Mouse (Mus musculus): ENCODE data around the gene Gm973. TPM values are rescaled to one million over a fixed set of nuclear protein-coding genes. Genes with fewer than 3 reads are reported as not detected.

Gene Gm973
- polyA plus RNA-seq, 1 experiment = not detected

DNA sequence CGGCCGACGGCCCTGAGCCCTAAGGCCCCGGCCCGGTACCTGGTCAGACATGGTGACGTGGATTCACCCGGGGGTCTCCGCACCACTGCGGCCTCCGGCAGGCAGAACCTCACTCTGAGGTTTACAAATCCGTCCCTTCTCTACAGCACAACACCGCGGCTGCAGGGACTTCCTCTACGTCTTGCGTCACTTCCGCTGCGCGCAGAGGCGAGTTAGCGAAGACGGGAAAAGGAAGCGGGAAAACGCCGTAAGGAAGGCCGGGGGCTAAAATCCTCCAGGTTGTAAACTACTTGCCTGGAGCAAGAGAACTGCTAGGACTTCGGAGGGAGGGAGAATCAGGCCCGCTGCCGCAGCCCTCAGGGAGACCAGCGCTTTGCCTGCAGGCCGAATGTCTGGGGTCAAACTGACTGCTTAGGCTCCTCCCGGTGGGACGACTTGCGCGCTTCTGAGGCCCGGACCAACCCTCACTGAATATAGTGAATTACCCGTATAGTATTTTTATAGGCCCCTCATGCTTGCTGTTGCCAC is 154.6 kb downstream of the Gm973 start, which contains the start of gene Sumo1:
Gene Sumo1, minus strand, starts transcription at position 194 of the 528 bp plus-strand sequence.
- peaks cover 28% of the 10 kb centered on the region for H3K36me3 ChIP-seq (ENCODE audit: control insufficient read depth)
- H3K9me3 ChIP-seq (ENCODE audit: control insufficient read depth, low read length) = no peaks in the 10 kb centered on the region

GRCm38 (mm10) chr1:59673661-59674060 is 157.6 kb downstream of the Gm973 start:
- Histone ChIP-seq H3K4me3 (replicated peaks) (no peak overlapping the region), H3K9me3 (ENCODE audit: control insufficient read depth, low read length) (no peaks in the 10 kb centered on the region), H3K27me3 (ENCODE audit: control insufficient read depth) (peaks cover 7% of the 10 kb centered on the region; the same call in 1 of the 2 replicates), H3K4me1 (ENCODE audit: control insufficient read depth) (peaks cover 23% of the 10 kb centered on the region), H3K36me3 (ENCODE audit: control insufficient read depth) (peaks cover 23% of the 10 kb centered on the region)
- TF ChIP-seq TAL1 (IDR thresholded peaks at IDR 0.05; ENCODE audit: low read length) = no peak
- TF ChIP-seq GATA1 (IDR thresholded peaks at IDR 0.05; ENCODE audit: low read length) = no peak

More for the DNA sequence above, 154.6 kb downstream of the Gm973 start, which contains the start of gene Sumo1:
- H3K27me3 ChIP-seq (ENCODE audit: control insufficient read depth) = no peaks in the 10 kb centered on the region
- H3K4me3 ChIP-seq (replicated peaks) = peak within 1 kb of the TSS; percentile 79
- peaks cover 30% of the 10 kb centered on the region for H3K4me1 ChIP-seq (ENCODE audit: control insufficient read depth)
- no peak for TF ChIP-seq GATA1 (IDR thresholded peaks at IDR 0.05; ENCODE audit: low read length)
- no peak for TF ChIP-seq TAL1 (IDR thresholded peaks at IDR 0.05; ENCODE audit: low read length)

DNA sequence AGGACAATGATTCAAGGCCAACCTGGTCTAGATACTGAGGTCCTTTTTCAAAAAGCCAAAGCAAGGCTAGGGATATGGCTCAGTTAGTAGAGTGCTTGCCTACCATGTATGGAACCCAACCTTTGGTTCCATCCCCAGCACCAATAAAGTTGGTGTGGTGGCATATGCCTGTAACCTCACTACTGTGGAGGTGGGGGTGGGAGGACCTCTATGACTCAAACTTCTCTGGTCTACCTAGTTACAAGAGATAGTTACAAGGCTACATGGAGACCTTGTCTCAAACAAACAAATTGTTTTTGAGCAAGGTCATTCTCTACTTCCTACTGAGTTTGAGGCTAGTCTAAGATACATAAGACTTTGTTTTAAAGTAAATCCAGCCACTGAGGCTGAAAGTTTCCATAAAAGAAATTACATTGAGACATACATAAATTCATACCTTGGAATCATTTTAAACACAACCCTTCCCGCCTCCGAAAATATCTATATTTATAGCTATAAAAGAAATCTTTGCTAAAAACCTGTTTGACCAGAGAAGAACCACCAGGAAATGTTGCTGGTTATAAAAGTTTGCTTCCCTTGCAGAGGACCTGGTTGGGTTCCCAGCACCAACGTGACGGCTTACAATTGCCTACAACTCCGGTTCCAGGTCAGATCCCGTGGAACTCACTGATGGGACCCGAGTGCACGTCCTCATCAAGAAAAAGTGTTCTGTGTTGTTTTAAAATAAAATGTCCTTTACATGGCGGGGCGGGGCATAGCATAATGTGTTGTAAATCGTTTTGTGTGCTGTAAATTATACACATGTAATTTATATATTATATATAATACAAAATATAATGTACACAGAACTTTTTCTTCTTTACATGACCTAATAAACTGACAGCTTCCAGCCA is 168.1 kb downstream of the Gm973 start:
- Histone ChIP-seq H3K4me1 (ENCODE audit: control insufficient read depth) (peaks cover 38% of the 10 kb centered on the region), H3K36me3 (ENCODE audit: control insufficient read depth) (peaks cover 17% of the 10 kb centered on the region)

DNA sequence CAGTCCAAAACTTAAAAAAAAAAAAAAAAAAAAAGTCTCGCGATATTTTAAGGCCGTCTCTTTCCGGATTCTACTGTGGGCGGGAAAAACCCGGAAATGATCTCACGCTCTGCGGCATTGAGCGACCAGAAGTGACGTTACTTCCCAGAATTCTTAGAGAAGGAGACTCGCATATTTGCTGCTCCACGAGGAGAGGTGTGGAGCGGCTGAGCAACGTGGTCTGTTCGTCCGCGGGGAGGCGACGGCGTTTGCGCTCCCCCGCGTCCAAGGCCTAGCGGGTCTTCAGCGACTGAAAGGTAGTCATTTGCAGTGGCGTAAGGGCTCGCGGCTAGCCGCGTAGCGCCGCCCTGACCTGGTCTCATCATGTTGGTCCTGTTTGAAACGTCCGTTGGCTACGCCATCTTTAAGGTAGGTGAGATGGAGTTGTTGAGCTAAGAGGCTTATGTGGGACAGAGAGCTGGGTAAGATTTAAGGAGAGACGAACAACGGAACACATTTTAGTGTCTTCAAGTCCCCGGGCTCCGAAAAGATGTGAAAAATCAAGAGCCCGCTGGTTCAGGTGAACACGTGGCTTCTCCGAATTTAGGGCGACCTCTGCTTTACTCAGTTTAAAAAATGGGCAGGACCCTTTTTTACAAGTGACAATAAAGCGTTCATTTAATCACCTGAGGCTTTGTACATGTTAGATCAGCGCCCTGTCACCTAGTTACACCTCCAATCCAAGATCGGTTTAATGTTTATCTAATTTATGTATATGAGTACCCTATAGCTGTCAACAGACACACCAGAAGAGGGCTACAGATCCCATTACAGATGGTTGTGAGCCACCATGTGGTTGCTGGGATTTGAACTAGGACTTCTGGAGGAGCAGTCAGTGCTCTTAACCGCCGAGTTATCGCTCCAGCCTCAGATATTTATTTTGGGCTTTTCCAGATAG is 169.0 kb downstream of the Gm973 start, which contains the start of gene Nop58:
Gene Nop58, plus strand, starts transcription at position 153 of the 937 bp plus-strand sequence.
- TF ChIP-seq GATA1 (IDR thresholded peaks at IDR 0.05; ENCODE audit: low read length) = no peak
- no peak for TF ChIP-seq TAL1 (IDR thresholded peaks at IDR 0.05; ENCODE audit: low read length)
- peaks cover 34% of the 10 kb centered on the region for H3K27me3 ChIP-seq (ENCODE audit: control insufficient read depth)
- peaks cover 26% of the 10 kb centered on the region for H3K36me3 ChIP-seq (ENCODE audit: control insufficient read depth)

More for the DNA sequence above, 168.1 kb downstream of the Gm973 start:
- peak overlapping the region; percentile 97 for H3K4me3 ChIP-seq (replicated peaks)
- peaks cover 39% of the 10 kb centered on the region for H3K27me3 ChIP-seq (ENCODE audit: control insufficient read depth)
- TF ChIP-seq GATA1 (IDR thresholded peaks at IDR 0.05; ENCODE audit: low read length) (no peak), TAL1 (IDR thresholded peaks at IDR 0.05; ENCODE audit: low read length) (no peak)
- H3K9me3 ChIP-seq (ENCODE audit: control insufficient read depth, low read length) = no peaks in the 10 kb centered on the region

More for the DNA sequence above, 169.0 kb downstream of the Gm973 start, which contains the start of gene Nop58:
- Histone ChIP-seq H3K4me3 (replicated peaks) (peak within 1 kb of the TSS; percentile 97), H3K9me3 (ENCODE audit: control insufficient read depth, low read length) (no peaks in the 10 kb centered on the region), H3K4me1 (ENCODE audit: control insufficient read depth) (peaks cover 44% of the 10 kb centered on the region)

Other genes with a start within 250 kb of the Gm973 start
- gene Fzd7, start 33.8 kb upstream of the Gm973 start, polyA plus RNA-seq (2012) = 0.02 TPM in 2 replicates
- 9.4 and 12.2 TPM in 2 replicates for gene Sumo1, start 154.6 kb downstream of the Gm973 start, polyA plus RNA-seq (2012)
- gene Nop58, start 168.7 kb downstream of the Gm973 start, polyA plus RNA-seq (2012) = 2.8 and 5.2 TPM in 2 replicates
- 0.02 TPM in 2 replicates for gene Bmpr2, start 247.1 kb downstream of the Gm973 start, polyA plus RNA-seq (2012)